Mouse (Mus musculus) gonadal fat pad, adult 2 months (tissue): ENCODE measurements around the gene Gata2. TPM values are rescaled to one million over a fixed set of nuclear protein-coding genes. Genes with fewer than 3 reads are reported as not detected.
"Not testable (repeated sequence)": the region's sequence is repeated elsewhere in the genome, so short reads cannot be mapped to it uniquely, and the experiment has no call there.

Source experiments
- DNase-seq: peaks from one replicate; pipeline ENCODE4 v3.0.0-alpha.2; 2012; ENCODE audit warnings: low read depth
- polyA plus RNA-seq: library from polyadenylated mRNA; depleted of rRNA; stranded (reverse); fragments of >200 nt; gene quantifications from 2 replicates; pipeline ENCODE4 v1.2.3, GENCODE M21; 2012; rRNA removed

Gata2 gene
- 27.2 and 34.2 TPM in 2 replicates for polyA plus RNA-seq

GRCm38 (mm10) chr6:88193433-88194052 lies at the start of gene Gata2:
TSS of gene Gata2 (plus strand) at chr6:88193891.
- no peak for DNase-seq

- DNase-seq, result no peak
Measured at GRCm38 (mm10) chr6:88145793-88146192, 47.9 kb upstream of the Gata2 start.

GRCm38 (mm10) chr6:88146576-88146975 lies 47.1 kb upstream of the Gata2 start:
- no peak for DNase-seq

- DNase-seq, result no peak
Measured at GRCm38 (mm10) chr6:88147411-88148003, 46.2 kb upstream of the Gata2 start.

- no peak for DNase-seq
Measured at GRCm38 (mm10) chr6:88151335-88151734, 42.4 kb upstream of the Gata2 start.

GRCm38 (mm10) chr6:88152127-88152705 lies 41.5 kb upstream of the Gata2 start:
- no peak for DNase-seq

GRCm38 (mm10) chr6:88152979-88153378 lies 40.7 kb upstream of the Gata2 start:
- DNase-seq, result no peak

GRCm38 (mm10) chr6:88155614-88156013 lies 38.1 kb upstream of the Gata2 start:
- not testable (repeated sequence) for DNase-seq

- DNase-seq, result no peak
Measured at GRCm38 (mm10) chr6:88158790-88159189, 34.9 kb upstream of the Gata2 start.

GRCm38 (mm10) chr6:88166054-88166453 lies 27.6 kb upstream of the Gata2 start:
- peak; percentile 4 for DNase-seq

GRCm38 (mm10) chr6:88174191-88174590 lies 19.5 kb upstream of the Gata2 start:
- DNase-seq, result no peak

GRCm38 (mm10) chr6:88174676-88175075 lies 19.0 kb upstream of the Gata2 start:
- no peak for DNase-seq

GRCm38 (mm10) chr6:88184671-88185070 lies 9.0 kb upstream of the Gata2 start:
- no peak for DNase-seq

- DNase-seq, result no peak
Measured at GRCm38 (mm10) chr6:88188148-88188547, 5.5 kb upstream of the Gata2 start.

GRCm38 (mm10) chr6:88189312-88190042 lies 4.2 kb upstream of the Gata2 start:
- no peak for DNase-seq

- no peak for DNase-seq
Measured at GRCm38 (mm10) chr6:88190043-88190309, 3.7 kb upstream of the Gata2 start.

GRCm38 (mm10) chr6:88190310-88191023 lies 3.2 kb upstream of the Gata2 start:
- no peak for DNase-seq

GRCm38 (mm10) chr6:88191024-88191365 lies 2.7 kb upstream of the Gata2 start:
- DNase-seq, result no peak

GRCm38 (mm10) chr6:88191411-88192070 lies 2.1 kb upstream of the Gata2 start:
- no peak for DNase-seq

- no peak for DNase-seq
Measured at GRCm38 (mm10) chr6:88192756-88193155, 935 bp upstream of the Gata2 start.

GRCm38 (mm10) chr6:88194053-88194977 lies 624 bp downstream of the Gata2 start:
- DNase-seq, result no peak
